Mouse (Mus musculus) kidney, adult 2 months (tissue): ENCODE results near the gene Hhat. TPM values are rescaled to one million over a fixed set of nuclear protein-coding genes. Genes with fewer than 3 reads are reported as not detected.

Experiments used
- DNase-seq: peaks from one replicate; pipeline ENCODE4 v3.0.0; 2021
- H3K27ac ChIP-seq: fragments of 200-500 bp; 2 replicates; pipeline ENCODE4 v1.5.1; 2012; ENCODE audit warnings: low read depth, low read length, control low read depth, inconsistent platforms; ENCODE audit not compliant: insufficient read depth
- H3K27me3 ChIP-seq: fragments of 200-500 bp; replicated peaks from 2 replicates; pipeline ENCODE4 v1.6.1; 2012; ENCODE audit warnings: mild to moderate bottlenecking, moderate library complexity, low read length, inconsistent platforms; ENCODE audit not compliant: control insufficient read depth, insufficient read depth
- H3K36me3 ChIP-seq: fragments of 200-500 bp; 2 replicates; pipeline ENCODE4 v1.6.1; 2012; ENCODE audit warnings: mild to moderate bottlenecking, moderate library complexity, low read length, inconsistent platforms; ENCODE audit not compliant: control insufficient read depth, insufficient read depth
- H3K4me1 ChIP-seq: fragments of 200-500 bp; 2 replicates; pipeline ENCODE4 v1.6.1; 2011; ENCODE audit warnings: low read length; ENCODE audit not compliant: control insufficient read depth, insufficient read depth
- H3K4me3 ChIP-seq: fragments of 200-500 bp; 2 replicates; pipeline ENCODE4 v1.5.1; 2011; ENCODE audit warnings: mild to moderate bottlenecking, low read depth, low read length, control low read depth; ENCODE audit not compliant: insufficient read depth
- CTCF ChIP-seq: fragments of 200-500 bp; conservative IDR thresholded peaks from 2 replicates; pipeline ENCODE4 v1.5.1; 2011; ENCODE audit warnings: low read depth, mild to moderate bottlenecking, control low read depth, low read length, moderate library complexity, mixed read lengths; ENCODE audit not compliant: insufficient read depth, insufficient read length
- POLR2A ChIP-seq: fragments of 200-500 bp; IDR thresholded peaks from one replicate; pipeline ENCODE4 v1.6.1; 2011; ENCODE audit warnings: low read depth, low read length, control low read depth
- WGBS: fragments of 180-500 bp; shearing (Covaris S2); methylation state at CpG from one replicate; pipeline ENCODE4 v1.1.7; 2018; 5-methylcytosine and 5-hydroxymethylcytosine counted together
- polyA plus RNA-seq: library from polyadenylated mRNA; depleted of rRNA; stranded (reverse); fragments of >200 nt; gene quantifications from 2 replicates; pipeline ENCODE4 v1.2.3, GENCODE M21; 2012

Gene Hhat
- polyA plus RNA-seq, 1 experiment = 4.9 TPM

DNA sequence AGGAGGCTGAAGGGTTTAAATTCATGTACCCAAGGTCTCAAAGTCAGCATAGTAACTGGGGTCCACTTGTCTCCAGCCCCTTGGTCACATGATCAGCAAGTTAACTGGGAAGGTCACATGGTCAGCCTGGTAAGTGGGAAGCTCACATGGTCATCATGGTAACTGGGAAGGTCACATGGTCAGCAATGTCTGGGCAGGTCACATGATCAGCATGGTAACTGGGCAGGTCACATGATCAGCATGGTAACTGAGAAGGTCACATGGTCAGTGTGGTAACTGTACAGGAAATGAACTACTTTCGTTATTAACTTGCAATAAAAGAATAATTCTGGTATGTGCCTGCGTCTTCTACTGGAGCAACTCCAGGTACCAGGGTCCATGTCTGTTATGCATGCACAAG lies 29.1 kb downstream of the Hhat start:
- Histone ChIP-seq H3K27ac (no peak overlapping the region), H3K4me3 (no peak overlapping the region), H3K27me3 (no peaks in the 10 kb centered on the region), H3K4me1 (no peaks in the 10 kb centered on the region), H3K36me3 (no peaks in the 10 kb centered on the region)
- TF ChIP-seq CTCF = no peak
- 88% methylated on average over 2 of the region's 2 CpGs for WGBS
- no peak for DNase-seq

DNA sequence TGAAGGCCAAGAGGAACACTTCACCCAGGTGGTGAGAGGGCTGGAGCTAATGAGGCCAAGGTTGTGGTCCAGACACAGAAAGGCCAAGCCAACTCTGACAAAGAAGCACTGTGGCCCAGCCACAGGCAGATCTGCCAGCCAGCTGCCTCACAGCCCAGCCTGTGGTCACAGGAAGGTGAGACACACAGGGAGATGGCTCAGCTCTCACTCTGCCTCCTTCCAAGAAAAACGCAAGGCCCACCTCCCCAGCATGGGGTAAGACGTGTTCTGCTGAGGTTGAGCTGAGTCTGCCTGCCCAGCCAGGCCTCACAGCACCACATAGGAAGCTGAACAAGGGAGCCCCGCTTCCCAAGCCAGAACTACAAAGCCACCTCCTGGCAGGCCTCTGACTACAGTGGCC lies 34.5 kb downstream of the Hhat start:
- no peaks in the 10 kb centered on the region for H3K4me1 ChIP-seq
- no peak for DNase-seq
- peak overlapping the region; percentile 32 for H3K27ac ChIP-seq
- TF ChIP-seq POLR2A (no peak), CTCF (no peak)
- WGBS = 86% methylated on average over 3 of the region's 3 CpGs
- no peak overlapping the region for H3K4me3 ChIP-seq
- no peaks in the 10 kb centered on the region for H3K27me3 ChIP-seq
- H3K36me3 ChIP-seq = no peaks in the 10 kb centered on the region

DNA sequence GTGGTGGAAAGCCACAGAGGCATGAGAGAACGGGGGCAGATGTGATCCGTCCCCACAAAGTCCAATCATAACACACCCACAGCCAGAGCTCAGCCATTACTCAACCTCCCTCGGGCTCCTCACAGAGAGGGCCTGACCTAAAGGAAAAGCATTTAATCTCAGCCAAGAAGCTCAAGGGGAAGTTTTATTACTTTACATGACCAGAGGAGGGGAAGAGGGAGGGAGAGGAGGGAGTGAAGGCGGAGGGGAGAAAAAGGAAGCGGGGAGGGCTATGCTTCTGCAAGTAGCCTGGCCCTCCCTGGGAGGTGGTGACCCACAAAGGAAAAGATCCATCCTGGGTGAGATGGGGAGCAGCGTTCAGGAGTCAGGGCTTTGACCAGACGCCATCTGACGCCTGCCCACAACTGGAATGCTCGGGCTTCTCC lies 35.0 kb downstream of the Hhat start:
- H3K27me3 ChIP-seq = no peaks in the 10 kb centered on the region
- H3K4me1 ChIP-seq = no peaks in the 10 kb centered on the region
- no peaks in the 10 kb centered on the region for H3K36me3 ChIP-seq
- DNase-seq = peak; percentile 60
- H3K27ac ChIP-seq = peak overlapping the region; percentile 32; the same call in 1 of the 2 replicates
- H3K4me3 ChIP-seq = no peak overlapping the region
- WGBS = 41% methylated on average over 9 of the region's 9 CpGs
- no peak for TF ChIP-seq CTCF
- no peak for TF ChIP-seq POLR2A

DNA sequence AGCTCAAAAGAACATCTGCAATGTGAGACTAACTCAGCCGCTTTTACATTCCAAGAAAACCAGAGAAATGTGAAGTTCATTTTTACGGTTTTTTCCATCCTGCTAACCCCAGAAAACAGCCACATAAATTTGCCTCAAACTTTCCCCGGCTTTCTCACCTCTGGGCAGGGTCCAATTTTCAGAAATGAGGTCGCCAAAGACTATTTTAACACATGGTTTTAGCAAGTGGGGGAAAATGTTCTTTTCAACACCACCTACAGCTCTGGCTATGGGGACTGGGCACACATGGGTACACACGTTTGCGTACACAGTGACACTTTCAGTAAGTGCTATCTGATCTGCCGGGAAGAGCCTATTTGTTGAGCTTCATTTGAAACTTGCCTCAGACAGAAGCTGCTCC lies 40.5 kb downstream of the Hhat start:
- WGBS = 60% methylated on average over 7 of the region's 7 CpGs
- no peaks in the 10 kb centered on the region for H3K27me3 ChIP-seq
- H3K36me3 ChIP-seq = no peaks in the 10 kb centered on the region
- TF ChIP-seq CTCF (no peak), POLR2A (no peak)
- no peaks in the 10 kb centered on the region for H3K4me1 ChIP-seq
- 0 out of 2 replicates have a peak overlapping the region, but pooled peaks have one; percentile 16 for H3K27ac ChIP-seq
- no peak overlapping the region for H3K4me3 ChIP-seq
- peak; percentile 42 for DNase-seq

DNA sequence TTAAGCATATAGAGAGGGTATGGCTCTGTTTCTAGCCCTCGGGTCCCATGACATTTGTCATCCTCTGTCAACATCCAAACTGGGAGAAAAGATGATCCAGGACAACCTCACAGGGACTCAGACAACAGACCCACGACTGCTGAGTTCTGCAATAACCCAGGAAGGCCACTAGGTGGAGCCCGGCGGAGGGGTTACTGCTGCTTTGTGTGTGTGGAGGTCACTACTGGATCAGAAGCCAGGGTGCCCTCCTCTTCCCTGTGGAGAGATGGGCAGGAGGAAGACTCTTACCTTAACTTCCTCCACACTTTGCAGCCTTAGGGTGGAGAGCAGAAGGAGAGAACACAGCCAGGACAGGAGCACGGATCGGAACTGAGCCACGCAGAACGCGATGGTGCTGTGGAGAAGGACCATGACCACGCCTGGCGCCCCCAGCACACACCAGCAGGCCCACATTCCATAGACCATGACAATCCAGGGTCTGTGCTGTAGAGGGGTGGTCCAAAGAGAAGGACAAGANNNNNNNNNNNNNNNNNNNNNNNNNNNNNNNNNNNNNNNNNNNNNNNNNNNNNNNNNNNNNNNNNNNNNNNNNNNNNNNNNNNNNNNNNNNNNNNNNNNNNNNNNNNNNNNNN lies 43.9 kb downstream of the Hhat start:
- 58% methylated on average over 11 of the region's 11 CpGs for WGBS
- Histone ChIP-seq H3K27me3 (no peaks in the 10 kb centered on the region), H3K4me1 (no peaks in the 10 kb centered on the region), H3K4me3 (no peak overlapping the region), H3K36me3 (no peaks in the 10 kb centered on the region), H3K27ac (no peak overlapping the region)
- TF ChIP-seq CTCF = peak; percentile 79
- TF ChIP-seq POLR2A = no peak
- DNase-seq = peak; percentile 58

DNA sequence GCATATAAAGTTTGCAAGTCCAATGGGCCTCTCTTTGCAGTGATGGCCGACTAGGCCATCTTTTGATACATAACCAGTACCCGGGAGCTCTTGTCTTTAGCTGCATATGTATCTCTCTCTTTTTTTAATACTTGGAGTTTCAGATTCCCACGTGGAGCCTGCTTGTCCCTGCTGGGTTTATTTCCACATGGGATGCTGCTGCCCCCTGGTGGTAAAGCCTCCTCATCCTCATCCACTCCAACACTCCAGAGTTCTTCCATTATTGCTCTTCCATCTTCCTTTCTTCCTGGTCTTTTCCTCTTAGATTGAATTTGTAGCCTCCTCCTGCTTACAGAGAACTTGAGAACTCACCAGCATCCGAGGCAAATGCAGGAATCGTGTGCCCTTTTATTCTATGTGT lies 48.9 kb downstream of the Hhat start:
- TF ChIP-seq CTCF = peak; percentile 79
- TF ChIP-seq POLR2A = no peak
- peak; percentile 63 for DNase-seq
- Histone ChIP-seq H3K36me3 (no peaks in the 10 kb centered on the region), H3K27ac (no peak overlapping the region), H3K27me3 (no peaks in the 10 kb centered on the region), H3K4me1 (no peaks in the 10 kb centered on the region), H3K4me3 (no peak overlapping the region)
- WGBS = 32% methylated on average over 5 of the region's 5 CpGs

DNA sequence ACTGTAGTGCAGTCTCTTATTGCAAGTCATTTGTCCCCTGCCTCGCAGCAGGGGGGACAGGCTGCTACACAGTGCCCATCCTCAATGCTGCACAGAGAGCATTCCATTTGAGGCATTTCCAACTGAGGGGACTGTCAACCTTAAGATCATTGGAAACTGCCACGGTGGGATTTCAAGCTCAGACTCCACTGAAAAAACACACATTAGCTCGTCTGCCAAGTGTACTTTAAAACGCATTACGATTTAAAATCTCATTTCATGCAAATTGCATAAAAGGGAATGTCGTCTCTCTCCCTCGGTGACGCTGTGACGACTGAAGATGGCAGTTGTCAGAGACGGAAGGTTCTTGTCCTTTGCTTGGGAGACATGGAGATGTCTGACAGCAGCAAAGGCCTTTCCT lies 50.9 kb downstream of the Hhat start:
- TF ChIP-seq CTCF (no peak), POLR2A (no peak)
- Histone ChIP-seq H3K27ac (no peak overlapping the region), H3K36me3 (no peaks in the 10 kb centered on the region), H3K27me3 (no peaks in the 10 kb centered on the region), H3K4me3 (no peak overlapping the region), H3K4me1 (no peaks in the 10 kb centered on the region)
- WGBS = 86% methylated on average over 10 of the region's 10 CpGs
- no peak for DNase-seq

DNA sequence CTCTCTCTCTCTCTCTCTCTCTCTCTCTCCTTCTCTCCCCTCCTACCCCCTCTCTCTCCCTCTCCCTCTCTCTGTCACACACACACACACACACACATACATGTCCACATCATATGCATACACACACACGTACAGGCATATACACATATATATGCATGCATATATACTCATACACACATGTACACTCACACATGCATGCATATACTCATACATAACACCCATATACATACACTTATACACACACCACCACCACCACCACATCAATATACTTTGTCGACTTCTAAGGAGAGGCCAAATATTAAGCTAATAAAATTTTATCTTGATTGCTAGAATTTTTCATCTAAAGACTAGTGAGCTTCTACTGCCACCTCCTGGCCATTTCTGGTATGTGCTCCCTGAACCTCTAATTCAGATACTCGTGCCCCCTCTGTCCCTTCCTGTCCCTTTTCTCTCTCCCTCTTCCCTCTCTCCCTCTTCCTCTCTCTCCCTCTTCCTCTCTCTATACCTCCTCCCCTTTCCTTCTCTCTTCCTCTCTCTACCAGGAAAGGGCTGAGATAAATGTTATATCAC lies 59.2 kb downstream of the Hhat start:
- H3K36me3 ChIP-seq = no peaks in the 10 kb centered on the region
- H3K4me3 ChIP-seq = no peak overlapping the region
- WGBS = 32% methylated on average over 3 of the region's 3 CpGs
- DNase-seq = peak; percentile 51
- no peaks in the 10 kb centered on the region for H3K27me3 ChIP-seq
- no peak overlapping the region for H3K27ac ChIP-seq
- H3K4me1 ChIP-seq = no peaks in the 10 kb centered on the region
- TF ChIP-seq CTCF (peak; percentile 63), POLR2A (no peak)
